Mouse (Mus musculus): ENCODE measurements around the gene Fam89a. TPM values are rescaled to one million over a fixed set of nuclear protein-coding genes. Genes with fewer than 3 reads are reported as not detected.

The Fam89a gene
- total RNA-seq, 2 experiments from 2014 or later, result 1.3 to 1.7 TPM

Other genes with a start within 250 kb of the Fam89a start
- 10 to 100 TPM; 25.9 to 28.0 TPM for gene Cog2, start 231.1 kb downstream of the Fam89a start, total RNA-seq (2021)
- 1 to 10 TPM; 7.8 to 9.2 TPM for gene Agt, start 182.1 kb downstream of the Fam89a start, total RNA-seq (2021)
- not detected for gene Capn9, start 175.7 kb downstream of the Fam89a start, total RNA-seq (2021)
- gene 2310022B05Rik, start 88.5 kb downstream of the Fam89a start, total RNA-seq (2021), result 10 to 100 TPM; 50.8 to 70.0 TPM
- 10 to 100 TPM; 14.7 to 15.0 TPM for gene Ttc13, start 29.8 kb downstream of the Fam89a start, total RNA-seq (2021)
- 1 to 10 TPM; 3.6 to 4.0 TPM for gene Arv1, start 29.7 kb downstream of the Fam89a start, total RNA-seq (2021)
- gene Trim67, start 41.3 kb upstream of the Fam89a start, total RNA-seq (2021), result under 1 TPM; 0.47 to 0.67 TPM
- gene Gnpat, start 111.2 kb upstream of the Fam89a start, total RNA-seq (2021), result 100 to 1,000 TPM; 177 to 188 TPM
- gene 2810004N23Rik, start 111.3 kb upstream of the Fam89a start, total RNA-seq (2021), result 10 to 100 TPM; 44.3 to 48.5 TPM
- 10 to 100 TPM; 18.4 to 18.7 TPM for gene Exoc8, start 145.9 kb upstream of the Fam89a start, total RNA-seq (2021)
- gene Sprtn, start 146.1 kb upstream of the Fam89a start, total RNA-seq (2021), result 10 to 100 TPM; 10.5 to 12.9 TPM
- gene Egln1, start 197.5 kb upstream of the Fam89a start, total RNA-seq (2021), result 100 to 1,000 TPM; 310 to 331 TPM